Mouse (Mus musculus): ENCODE measurements around the gene En1.

The En1 gene

DNA sequence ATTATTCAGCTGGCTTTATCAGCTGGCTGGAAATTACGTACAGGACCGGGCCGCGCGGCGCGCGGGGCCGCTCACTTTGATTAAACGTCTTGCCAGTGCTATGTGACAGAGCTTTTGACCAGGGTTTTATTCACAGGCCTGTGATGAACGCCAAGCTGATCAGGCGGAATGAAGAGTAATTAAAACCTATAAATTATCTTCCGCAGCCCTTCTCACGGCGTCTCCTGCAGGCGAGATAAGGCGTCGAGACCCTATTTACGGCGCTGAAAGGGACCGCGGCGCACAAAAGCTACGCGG lies 2.1 kb upstream of the En1 start:
- no peak for DNase-seq (ENCODE audit: low read depth, low spot score)

DNA sequence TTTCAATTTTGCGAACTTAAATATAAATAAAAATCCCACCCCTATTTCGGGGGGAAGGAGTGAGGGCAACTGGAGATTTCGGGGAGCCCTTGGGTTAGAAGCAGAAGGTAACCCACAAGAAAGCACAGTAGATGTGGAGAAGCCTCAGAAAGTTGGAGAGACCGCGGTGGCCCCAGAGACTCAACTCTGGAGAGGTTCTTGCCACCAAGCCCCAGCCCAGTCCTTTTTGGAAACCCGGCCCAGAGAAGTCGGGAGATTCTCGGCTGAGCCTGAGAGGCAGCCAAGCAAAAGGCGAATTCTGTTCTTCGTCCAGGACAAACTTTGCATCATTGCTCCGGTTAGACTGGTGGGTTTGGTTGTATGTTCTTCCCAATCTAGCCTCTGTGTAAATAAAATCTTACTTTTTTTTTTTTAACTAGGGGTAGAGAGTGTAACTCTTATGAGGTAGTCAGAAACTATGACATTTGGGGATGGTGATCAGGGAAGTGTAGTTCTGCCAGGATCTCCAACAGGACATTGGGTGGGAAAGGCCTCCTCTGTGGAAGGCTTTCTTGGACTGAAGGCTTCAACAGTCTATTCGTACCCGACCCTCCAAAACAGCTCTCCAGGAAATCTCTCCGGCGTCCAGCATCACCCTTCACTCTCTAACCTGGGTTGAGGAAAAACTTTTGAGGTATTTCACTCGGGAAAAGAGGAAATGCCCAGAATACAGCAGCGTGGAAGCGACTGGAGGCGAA lies 1.5 kb upstream of the En1 start:
- DNase-seq (ENCODE audit: low read depth, low spot score), result no peak

DNA sequence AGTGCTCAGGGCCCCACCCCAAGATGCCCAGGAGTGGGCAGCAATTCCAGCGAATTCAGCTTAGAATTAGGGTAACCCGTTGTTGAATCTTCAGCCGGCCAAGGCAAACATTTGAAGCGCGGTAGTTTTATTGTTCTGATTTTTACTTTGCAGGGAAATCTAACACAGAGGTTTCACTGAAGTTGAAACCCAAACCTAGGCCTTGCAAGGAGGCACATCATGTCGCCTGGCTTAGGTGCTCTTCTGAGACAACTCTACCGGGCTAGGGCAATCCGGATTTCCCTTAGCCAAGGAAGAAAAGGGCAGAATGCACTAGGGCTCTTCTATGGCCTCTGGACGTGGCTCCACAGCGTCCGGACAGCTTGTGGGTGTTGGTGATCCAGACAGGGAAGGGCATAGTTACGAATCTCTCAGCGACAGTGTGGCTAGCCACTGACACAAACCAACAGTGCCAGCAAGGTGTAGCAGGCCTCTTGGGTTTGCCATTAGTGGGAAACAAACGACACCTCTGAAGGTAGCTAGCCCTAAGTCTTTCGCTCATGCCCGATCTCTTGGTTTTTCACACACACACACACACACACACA lies 873 bp upstream of the En1 start:
- no peak for DNase-seq (ENCODE audit: low read depth, low spot score)

DNA sequence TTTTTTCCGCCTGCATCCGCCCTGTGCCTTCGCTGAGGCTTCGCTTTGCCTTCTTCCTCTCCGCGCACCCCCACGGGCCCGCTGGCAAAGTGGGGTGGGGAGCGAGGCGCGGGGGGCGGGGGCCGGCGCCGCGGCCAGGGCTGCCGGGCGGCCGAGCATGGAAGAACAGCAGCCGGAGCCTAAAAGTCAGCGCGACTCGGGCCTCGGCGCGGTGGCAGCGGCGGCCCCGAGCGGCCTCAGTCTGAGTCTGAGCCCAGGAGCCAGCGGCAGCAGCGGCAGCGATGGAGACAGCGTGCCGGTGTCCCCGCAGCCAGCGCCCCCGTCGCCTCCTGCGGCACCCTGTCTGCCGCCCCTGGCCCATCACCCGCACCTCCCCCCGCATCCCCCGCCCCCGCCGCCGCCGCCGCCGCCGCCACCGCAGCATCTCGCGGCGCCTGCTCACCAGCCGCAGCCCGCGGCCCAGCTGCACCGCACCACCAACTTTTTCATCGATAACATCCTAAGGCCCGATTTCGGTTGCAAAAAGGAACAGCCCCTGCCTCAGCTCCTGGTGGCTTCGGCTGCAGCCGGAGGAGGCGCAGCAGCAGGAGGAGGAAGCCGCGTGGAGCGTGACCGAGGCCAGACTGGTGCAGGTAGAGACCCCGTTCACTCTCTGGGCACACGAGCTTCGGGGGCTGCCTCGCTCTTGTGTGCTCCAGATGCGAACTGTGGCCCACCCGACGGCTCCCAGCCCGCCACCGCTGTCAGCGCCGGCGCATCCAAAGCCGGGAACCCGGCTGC lies 848 bp downstream of the En1 start:
- peak; percentile 64 for DNase-seq (ENCODE audit: low read depth, low spot score)

DNA sequence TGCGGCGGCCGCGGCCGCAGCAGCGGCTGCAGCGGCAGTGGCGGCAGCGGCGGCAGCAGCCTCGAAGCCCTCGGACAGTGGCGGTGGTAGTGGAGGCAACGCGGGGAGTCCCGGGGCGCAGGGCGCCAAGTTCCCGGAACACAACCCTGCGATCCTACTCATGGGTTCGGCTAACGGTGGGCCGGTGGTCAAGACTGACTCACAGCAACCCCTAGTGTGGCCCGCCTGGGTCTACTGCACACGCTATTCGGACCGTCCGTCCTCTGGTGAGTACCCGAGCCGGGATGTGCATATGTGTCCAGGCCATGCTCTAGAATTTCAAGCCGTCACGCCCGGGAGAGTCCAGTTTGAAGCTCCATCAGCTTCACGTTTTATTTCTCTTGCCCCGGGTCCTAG lies 1.4 kb downstream of the En1 start:
- DNase-seq (ENCODE audit: low read depth, low spot score), result no peak

- DNase-seq (ENCODE audit: low read depth, low spot score), result peak; percentile 57
Measured at GRCm38 (mm10) chr1:120604431-120605142, 2.4 kb downstream of the En1 start.

GRCm38 (mm10) chr1:120605143-120605435 lies 2.9 kb downstream of the En1 start:
- DNase-seq (ENCODE audit: low read depth, low spot score), result peak; percentile 82

DNA sequence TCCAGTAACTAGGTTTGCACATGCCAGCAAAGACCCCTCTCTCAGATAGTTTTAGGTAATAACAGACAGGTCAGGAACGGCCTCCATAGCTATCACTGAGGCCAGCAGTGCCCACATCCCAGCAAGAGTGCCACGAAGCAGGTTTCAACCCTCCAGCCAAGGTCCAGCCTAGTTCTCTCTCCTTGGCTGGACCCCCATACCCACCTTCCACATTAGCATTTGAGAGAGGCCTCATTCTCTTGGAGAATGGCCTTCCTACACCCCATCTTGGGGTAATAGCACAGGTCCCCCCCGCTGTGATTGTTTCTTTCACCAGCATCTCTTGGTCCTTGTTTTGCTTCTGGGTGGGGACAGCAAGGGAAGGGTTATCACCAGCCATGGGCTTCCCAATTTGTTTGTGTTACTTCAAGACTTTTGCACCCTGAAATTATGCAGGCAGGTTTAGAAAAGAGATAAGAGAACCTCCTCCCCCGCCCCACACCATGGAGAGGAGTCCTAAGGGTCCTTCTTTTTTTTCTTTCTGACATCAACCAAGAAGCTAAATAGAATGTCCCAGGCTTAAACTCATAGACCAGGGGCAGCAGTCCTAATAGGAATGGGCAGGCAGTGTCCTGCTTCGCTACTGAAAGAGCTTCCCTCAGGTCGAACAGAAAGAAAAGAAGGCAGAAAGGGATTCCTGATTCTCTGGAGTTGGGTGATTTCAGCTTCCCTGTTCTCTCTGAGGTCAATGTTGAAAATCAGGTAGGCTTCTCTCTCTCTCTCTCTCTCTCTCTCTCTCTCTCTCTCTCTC lies 3.5 kb downstream of the En1 start:
- peak; percentile 33 for DNase-seq (ENCODE audit: low read depth, low spot score)

- peak; percentile 32 for DNase-seq (ENCODE audit: low read depth, low spot score)
Measured at GRCm38 (mm10) chr1:120606641-120607575, 4.7 kb downstream of the En1 start.

GRCm38 (mm10) chr1:120607576-120608400 lies 5.6 kb downstream of the En1 start:
- DNase-seq (ENCODE audit: low read depth, low spot score), result no peak

GRCm38 (mm10) chr1:120608461-120608860 lies 6.2 kb downstream of the En1 start:
- DNase-seq (ENCODE audit: low read depth, low spot score), result no peak

DNA sequence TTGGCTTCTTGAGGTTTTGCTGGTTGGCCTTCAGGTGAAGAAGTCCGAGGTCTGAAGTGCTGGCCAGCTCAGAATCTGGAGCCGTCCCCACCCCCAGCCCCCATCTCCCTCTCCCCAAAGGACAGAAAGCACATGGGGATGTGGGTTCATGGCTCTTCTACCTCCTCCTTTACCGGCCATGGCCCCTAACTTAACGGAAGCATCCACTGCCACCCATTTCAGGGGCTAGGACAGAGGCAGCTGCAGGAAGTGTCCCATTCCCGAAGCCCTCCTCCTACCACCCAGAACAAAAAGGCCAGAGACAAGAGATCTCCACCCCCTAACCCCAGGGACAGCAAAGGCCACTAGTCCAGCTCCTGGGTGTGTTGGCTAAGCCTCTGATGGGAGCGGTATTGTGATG lies 7.4 kb downstream of the En1 start:
- DNase-seq (ENCODE audit: low read depth, low spot score), result no peak

DNA sequence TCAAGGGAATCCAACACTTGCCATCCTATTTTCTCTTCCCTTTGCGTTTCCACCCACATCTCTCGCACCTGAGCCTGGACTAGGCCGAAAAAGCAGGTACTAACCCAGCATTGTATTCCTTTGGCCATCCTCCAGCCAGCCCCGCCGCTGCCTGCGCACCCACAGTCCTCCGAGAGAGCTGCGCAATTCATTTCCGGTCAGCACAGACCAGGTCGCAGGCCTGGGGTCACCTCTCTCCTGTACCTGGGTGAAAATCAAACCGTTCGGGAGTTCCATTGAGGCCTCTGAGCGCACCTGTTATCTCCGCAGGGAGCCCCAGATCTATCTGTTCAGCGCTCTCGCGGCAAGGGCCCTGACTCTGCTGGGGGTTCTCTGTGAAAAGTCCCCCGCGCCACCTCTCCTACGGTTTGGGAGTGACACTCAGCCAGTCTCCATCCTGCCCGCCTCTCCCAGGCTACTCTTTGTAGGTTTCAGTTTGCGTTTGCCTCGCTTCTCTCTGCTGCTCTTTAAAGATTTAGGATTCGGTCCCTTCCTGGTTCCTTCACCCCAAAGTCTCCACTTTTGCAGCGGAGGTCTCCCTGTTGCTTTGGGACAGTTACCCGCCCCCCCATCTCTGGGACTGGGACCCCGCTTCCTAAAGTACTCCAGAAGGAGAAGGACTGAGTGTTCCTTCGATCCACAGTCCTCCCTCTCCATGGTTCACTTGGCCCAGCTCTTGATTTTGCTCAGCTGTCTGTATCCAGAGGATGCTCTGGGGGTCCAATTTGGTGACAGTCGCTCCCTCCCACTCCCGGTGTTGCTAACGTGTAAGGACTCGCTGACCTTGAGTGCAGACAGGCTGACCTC lies 11.5 kb downstream of the En1 start:
- DNase-seq (ENCODE audit: low read depth, low spot score), result no peak

GRCm38 (mm10) chr1:120614307-120615100 lies 12.3 kb downstream of the En1 start:
- no peak for DNase-seq (ENCODE audit: low read depth, low spot score)

DNA sequence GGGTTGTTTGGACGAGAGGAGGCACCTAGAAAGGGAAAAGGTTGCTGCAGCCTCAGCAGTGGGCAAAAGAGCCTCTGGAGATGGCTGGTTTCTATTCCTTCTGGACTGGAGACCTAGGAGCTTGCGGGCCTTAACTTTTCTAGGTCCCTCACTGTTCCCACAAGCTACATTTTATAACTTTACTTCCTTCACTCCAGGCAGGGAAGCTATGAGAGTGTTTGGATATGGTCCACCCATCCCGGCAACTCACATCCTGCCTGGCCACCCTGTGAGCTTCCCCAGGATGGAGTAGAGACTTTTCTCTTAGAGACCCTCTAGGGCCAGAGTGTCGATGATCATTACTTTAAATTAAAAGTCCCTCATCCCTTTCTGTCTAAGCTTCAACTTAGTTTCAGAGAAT lies 13.3 kb downstream of the En1 start:
- DNase-seq (ENCODE audit: low read depth, low spot score), result no peak

DNA sequence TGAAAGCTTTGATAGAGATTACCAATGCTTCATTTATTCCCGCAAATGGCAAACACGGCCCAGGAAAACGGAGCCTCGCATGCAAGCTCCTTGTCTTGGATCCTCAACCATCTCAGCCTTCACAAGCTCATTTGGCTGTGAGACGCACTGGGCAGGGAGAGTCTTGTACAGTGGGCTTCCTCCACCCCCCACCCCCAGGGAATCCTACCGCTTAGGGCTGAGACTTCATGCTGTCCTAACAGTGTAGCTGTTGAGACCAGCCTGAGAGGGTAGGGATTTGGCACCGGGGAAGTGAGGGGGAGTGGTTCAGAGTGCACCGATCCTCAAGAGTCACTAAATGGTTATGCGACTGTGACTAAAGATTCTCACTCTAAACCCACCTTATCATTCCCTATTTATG lies 13.7 kb downstream of the En1 start:
- no peak for DNase-seq (ENCODE audit: low read depth, low spot score)

GRCm38 (mm10) chr1:120621383-120621782 lies 19.2 kb downstream of the En1 start:
- no peak for DNase-seq (ENCODE audit: low read depth, low spot score)
